Comparison of ENCODE assay signal across 13 mouse cellular contexts in the genomic region with DNA sequence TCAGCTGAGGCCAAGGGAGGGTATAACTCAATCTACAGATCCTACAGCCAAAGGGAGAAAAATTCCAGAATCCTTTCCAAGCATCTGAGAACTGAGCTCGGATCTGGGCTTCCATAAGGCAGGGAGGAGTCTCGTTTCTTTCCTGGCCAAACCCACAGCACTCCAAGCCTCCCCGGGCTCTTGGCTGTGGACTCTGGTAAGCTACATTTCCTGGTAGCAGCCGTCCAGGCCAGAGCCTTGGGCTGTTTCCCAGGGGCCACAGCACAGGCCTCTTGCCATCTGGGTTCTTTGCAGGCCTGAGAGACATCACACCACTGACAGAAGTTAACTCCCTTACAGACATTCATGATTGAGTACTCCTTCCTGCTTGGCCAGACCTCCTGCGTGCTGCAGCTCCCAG.
DNase-seq lines count a peak whose midpoint lies in the region; ATAC-seq lines count a peak whose summit lies in the region.
"Had no signal": no experiment of that assay in that cellular context is flagged by ENCODE, and none has a peak within 500 bp of the region (broad histone marks: within the 10 kb centered on the region; RNA-seq: fewer than 3 reads in every experiment).

No protein-coding gene starts in this region.

- no peak overlapping the region for H3K4me2 ChIP-seq in kidney, embryonic 16.5 days (replicated peaks; ENCODE audit: low read depth, low read length)
- no peak overlapping the region for H3K4me2 ChIP-seq in hindbrain, embryonic 13.5 days
- H3K4me2 ChIP-seq: embryonic facial prominence, embryonic 12.5 days; intestine, embryonic 15.5 days; limb, embryonic 12.5 days had no signal

- peak; percentile 34 for DNase-seq in kidney, adult 11 months
- peak; percentile 83 for DNase-seq in adipocyte (ENCODE audit: low spot score)
- DNase-seq in cerebellum, postnatal 10 days, result peak; percentile 81 to 88
- peak; percentile 60 to 66 for DNase-seq in heart, postnatal 10 days
- no peak for DNase-seq in urinary bladder, adult 2 months (ENCODE audit: low spot score)
- DNase-seq in urinary bladder, adult 18-20 months (ENCODE audit: low spot score in 2 of 2), result no peak
- DNase-seq: right cerebral cortex, postnatal 4 days had no signal

- no peaks in the 10 kb centered on the region for H3K4me1 ChIP-seq in kidney, embryonic 16.5 days (ENCODE audit: insufficient read depth, low read length)
- no peaks in the 10 kb centered on the region for H3K4me1 ChIP-seq in hindbrain, embryonic 13.5 days (replicated peaks)
- H3K4me1 ChIP-seq: embryonic facial prominence, embryonic 12.5 days; intestine, embryonic 15.5 days; limb, embryonic 12.5 days had no signal

- no peak overlapping the region for H3K27ac ChIP-seq in kidney, embryonic 16.5 days (ENCODE audit: low read length)
- H3K27ac ChIP-seq in hindbrain, embryonic 13.5 days, result no peak overlapping the region
- H3K27ac ChIP-seq: embryonic facial prominence, embryonic 12.5 days; intestine, embryonic 15.5 days; limb, embryonic 12.5 days; macrophage had no signal

- no peak overlapping the region for H3K4me3 ChIP-seq in kidney, embryonic 16.5 days (ENCODE audit: low read length)
- no peak overlapping the region for H3K4me3 ChIP-seq in hindbrain, embryonic 13.5 days
- H3K4me3 ChIP-seq: embryonic facial prominence, embryonic 12.5 days; intestine, embryonic 15.5 days; limb, embryonic 12.5 days had no signal

- no peak overlapping the region for H3K9ac ChIP-seq in kidney, embryonic 16.5 days (replicated peaks; ENCODE audit: low read length)
- H3K9ac ChIP-seq in hindbrain, embryonic 13.5 days, result no peak overlapping the region
- H3K9ac ChIP-seq: embryonic facial prominence, embryonic 12.5 days; intestine, embryonic 15.5 days; limb, embryonic 12.5 days had no signal

- 52% methylated on average over 5 of the region's 5 CpGs for WGBS in kidney, embryonic 16.5 days
- 88% methylated on average over 5 of the region's 5 CpGs for WGBS in hindbrain, embryonic 13.5 days

- no peak for ATAC-seq in kidney, embryonic 16.5 days (ENCODE audit: low FRiP score, low TSS enrichment)
- no peak for ATAC-seq in hindbrain, embryonic 13.5 days (ENCODE audit: low FRiP score)
- ATAC-seq: intestine, embryonic 15.5 days had no signal

- peaks cover 64% of the 10 kb centered on the region for H3K36me3 ChIP-seq in kidney, embryonic 16.5 days (ENCODE audit: insufficient read depth, low read length)
- peaks cover 85% of the 10 kb centered on the region for H3K36me3 ChIP-seq in hindbrain, embryonic 13.5 days

- H3K27me3 ChIP-seq in kidney, embryonic 16.5 days (ENCODE audit: insufficient read depth, low read length), result no peaks in the 10 kb centered on the region
- no peaks in the 10 kb centered on the region for H3K27me3 ChIP-seq in hindbrain, embryonic 13.5 days
- H3K27me3 ChIP-seq: embryonic facial prominence, embryonic 12.5 days; intestine, embryonic 15.5 days; limb, embryonic 12.5 days had no signal

- H3K9me3 ChIP-seq in kidney, embryonic 16.5 days (ENCODE audit: low read length), result no peaks in the 10 kb centered on the region
- no peaks in the 10 kb centered on the region for H3K9me3 ChIP-seq in hindbrain, embryonic 13.5 days
- H3K9me3 ChIP-seq: embryonic facial prominence, embryonic 12.5 days; intestine, embryonic 15.5 days; limb, embryonic 12.5 days had no signal

- intact Hi-C loops in heart, postnatal 10 days (cut with DNase I), result no loop called here

Comparison
In these comparisons a context has a peak if more than half of its experiments do, and no peak if none do; other contexts are left out.
1. DNase-seq: peak in kidney, adult 11 months (single experiment), adipocyte (single experiment), cerebellum, postnatal 10 days (2 of 2) and heart, postnatal 10 days (2 of 2); none in urinary bladder, adult 2 months (single experiment) and urinary bladder, adult 18-20 months (0 of 2).